Mouse (Mus musculus): Measurements from ENCODE around the gene Tnni3. TPM values are rescaled to one million over a fixed set of nuclear protein-coding genes. Genes with fewer than 3 reads are reported as not detected.

Tnni3 gene
- total and polyA plus RNA-seq, 2 experiments from 2014 or later: 1.2 to 3.6 TPM

DNA sequence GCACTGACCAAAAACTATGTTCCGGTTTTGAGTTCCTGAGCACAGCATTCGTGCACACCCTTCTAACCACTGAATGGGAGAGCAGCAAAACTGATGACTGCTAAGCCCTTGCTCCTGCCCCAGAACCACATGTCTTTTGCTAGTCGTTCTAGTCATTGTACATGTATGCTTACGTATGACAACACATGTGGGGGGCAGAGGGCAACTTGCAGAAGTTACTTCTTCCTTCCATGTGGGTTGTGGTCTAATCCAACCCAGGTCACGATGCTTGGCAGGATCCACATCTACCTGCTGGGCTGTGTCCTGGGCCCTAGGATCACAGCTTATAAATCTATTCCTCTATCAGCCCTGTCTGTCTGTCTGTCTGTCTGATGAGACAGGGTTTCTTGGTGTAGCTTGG is 20.2 kb downstream of the Tnni3 start:
- H3K27ac ChIP-seq (ENCODE audit: low read depth, low read length): no peak overlapping the region
- no peak for DNase-seq
- no peak overlapping the region for H3K4me2 ChIP-seq (ENCODE audit: low read depth)
- 84% methylated on average over 5 of the region's 5 CpGs for WGBS
- H3K36me3 ChIP-seq (ENCODE audit: insufficient read depth): no peaks in the 10 kb centered on the region
- no peak overlapping the region for H3K9ac ChIP-seq
- H3K4me1 ChIP-seq (ENCODE audit: insufficient read depth): peaks cover 12% of the 10 kb centered on the region; the same call in 1 of the 2 replicates
- no peaks in the 10 kb centered on the region for H3K9me3 ChIP-seq (ENCODE audit: low read length)
- no peak for TF ChIP-seq CTCF (IDR thresholded peaks at IDR 0.05; ENCODE audit: low read depth)
- no peak for ATAC-seq
- H3K27me3 ChIP-seq (ENCODE audit: insufficient read depth, low read length): no peaks in the 10 kb centered on the region
- H3K4me3 ChIP-seq (ENCODE audit: low read depth, low read length): no peak overlapping the region

DNA sequence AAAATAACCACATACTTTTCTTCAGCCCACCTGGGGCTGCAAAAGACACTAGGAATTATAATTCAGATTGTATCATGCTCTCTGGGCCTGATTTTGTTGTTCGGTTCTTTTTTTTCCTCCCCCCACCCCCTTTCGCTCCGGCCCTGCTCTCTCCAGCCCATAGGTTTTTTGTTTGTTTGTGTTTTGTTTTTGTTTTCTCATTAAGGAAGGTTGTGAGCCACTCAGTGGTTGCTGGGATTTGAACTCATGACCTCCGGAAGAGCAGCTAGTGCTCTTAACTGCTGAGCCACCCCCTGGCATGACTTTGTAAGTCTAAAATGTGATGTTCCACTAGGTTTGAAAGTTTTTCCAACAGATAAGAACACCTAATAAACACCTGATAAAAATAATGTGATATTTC is 20.9 kb downstream of the Tnni3 start:
- TF ChIP-seq CTCF (IDR thresholded peaks at IDR 0.05; ENCODE audit: low read depth): no peak
- Histone ChIP-seq H3K4me3 (ENCODE audit: low read depth, low read length) (no peak overlapping the region), H3K27ac (ENCODE audit: low read depth, low read length) (no peak overlapping the region), H3K27me3 (ENCODE audit: insufficient read depth, low read length) (no peaks in the 10 kb centered on the region), H3K4me1 (ENCODE audit: insufficient read depth) (peaks cover 19% of the 10 kb centered on the region; the same call in 1 of the 2 replicates), H3K4me2 (ENCODE audit: low read depth) (no peak overlapping the region), H3K36me3 (ENCODE audit: insufficient read depth) (no peaks in the 10 kb centered on the region), H3K9ac (no peak overlapping the region), H3K9me3 (ENCODE audit: low read length) (no peaks in the 10 kb centered on the region)
- 78% methylated on average over 4 of the region's 4 CpGs for WGBS
- DNase-seq: no peak
- ATAC-seq: no peak

DNA sequence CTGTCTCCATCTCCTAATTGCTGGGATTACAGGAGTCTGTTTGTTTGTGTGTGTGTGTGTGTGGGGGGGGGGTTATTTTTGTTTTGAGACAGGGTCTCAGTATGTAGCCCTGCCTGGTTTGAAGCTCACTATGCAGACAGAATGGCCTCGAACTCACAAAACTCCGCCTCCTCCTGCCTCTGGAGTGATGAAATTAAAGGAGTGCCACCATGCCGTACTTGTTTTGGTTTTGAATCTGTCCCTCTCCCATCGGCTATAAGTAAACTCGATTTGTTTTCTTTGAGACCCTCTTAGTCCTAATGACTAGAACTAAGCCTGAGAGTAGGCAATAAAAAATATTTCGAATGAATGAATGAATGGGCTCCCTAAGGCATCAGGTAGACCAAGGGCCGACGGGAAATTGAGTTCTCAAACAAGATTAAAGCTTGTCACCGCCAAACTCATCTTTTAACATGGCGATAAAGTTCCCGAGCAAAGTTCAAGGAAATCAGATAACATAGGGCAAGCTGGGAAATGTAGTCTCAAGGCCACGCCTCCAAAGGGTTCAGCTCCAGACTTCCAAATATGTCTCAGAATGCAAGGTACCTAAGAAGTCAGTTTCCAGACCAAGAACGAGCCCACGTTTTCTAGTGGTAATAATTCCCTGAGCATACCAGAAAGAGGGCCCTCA is 21.5 kb downstream of the Tnni3 start:
- no peak for TF ChIP-seq CTCF (IDR thresholded peaks at IDR 0.05; ENCODE audit: low read depth)
- ATAC-seq: peak; percentile 23; the same call in 1 of the 2 replicates
- Histone ChIP-seq H3K4me1 (ENCODE audit: insufficient read depth) (peaks cover 19% of the 10 kb centered on the region; the same call in 1 of the 2 replicates), H3K27me3 (ENCODE audit: insufficient read depth, low read length) (no peaks in the 10 kb centered on the region), H3K27ac (ENCODE audit: low read depth, low read length) (no peak overlapping the region), H3K9ac (peak overlapping the region; percentile 85; the same call in 1 of the 2 replicates), H3K4me3 (ENCODE audit: low read depth, low read length) (peak overlapping the region; percentile 83), H3K9me3 (ENCODE audit: low read length) (no peaks in the 10 kb centered on the region), H3K36me3 (ENCODE audit: insufficient read depth) (no peaks in the 10 kb centered on the region), H3K4me2 (ENCODE audit: low read depth) (peak overlapping the region; percentile 69)
- peak; percentile 69 for DNase-seq
- 9% methylated on average over 14 of the region's 14 CpGs for WGBS

DNA sequence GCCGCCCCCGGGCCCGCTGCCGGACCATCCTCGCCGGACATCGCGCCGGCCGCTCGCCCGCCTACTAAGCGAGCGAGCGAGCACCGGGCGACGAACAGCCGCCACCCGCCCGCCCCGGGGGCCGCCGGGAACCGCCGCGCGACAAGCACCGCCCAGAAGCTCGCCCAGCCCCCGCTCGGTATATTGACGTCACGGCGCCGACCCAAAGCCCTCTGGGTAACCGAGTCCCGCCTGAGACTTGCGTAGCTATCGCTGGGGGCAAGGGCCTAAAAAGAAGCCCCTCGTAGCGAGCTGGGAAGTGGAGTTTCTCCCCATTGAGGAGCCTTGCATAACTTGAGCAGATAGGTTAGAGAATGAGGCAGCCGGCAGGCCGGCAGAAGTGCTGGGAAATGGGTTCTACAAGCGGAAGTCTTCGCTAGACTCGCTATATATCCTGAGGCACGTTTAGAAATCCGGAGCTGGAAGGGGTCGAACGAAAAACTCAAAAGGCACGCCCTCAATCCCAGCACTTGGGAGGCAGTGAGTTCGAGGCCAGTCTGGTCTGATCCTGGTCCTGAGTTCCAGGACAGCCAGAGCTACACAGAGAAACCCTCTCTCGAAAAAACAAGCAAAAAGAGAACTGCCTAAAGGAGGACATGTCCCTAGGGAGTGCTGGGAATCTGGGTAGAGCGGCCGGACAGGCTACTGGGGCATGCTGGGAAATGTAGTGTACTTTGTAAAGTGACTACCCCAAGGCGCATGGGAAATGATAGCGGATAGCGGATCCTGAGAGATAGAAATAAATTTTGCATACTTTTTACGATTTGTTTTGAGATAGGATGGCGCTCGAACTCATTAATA is 22.3 kb downstream of the Tnni3 start, which contains the start of gene Ppp1r12c:
Ppp1r12c (minus strand) TSS at position 123 of the 840 bp plus-strand sequence.
- WGBS: 2% methylated on average over 62 of the region's 62 CpGs
- peaks cover 5% of the 10 kb centered on the region; the same call in 1 of the 2 replicates for H3K36me3 ChIP-seq (ENCODE audit: insufficient read depth)
- H3K9ac ChIP-seq: peak within 1 kb of the TSS; percentile 85
- H3K4me2 ChIP-seq (ENCODE audit: low read depth): peak within 1 kb of the TSS; percentile 69
- peaks cover 19% of the 10 kb centered on the region; the same call in 1 of the 2 replicates for H3K4me1 ChIP-seq (ENCODE audit: insufficient read depth)
- peak within 1 kb of the TSS; percentile 83 for H3K4me3 ChIP-seq (ENCODE audit: low read depth, low read length)
- no peak for TF ChIP-seq CTCF (IDR thresholded peaks at IDR 0.05; ENCODE audit: low read depth)
- no peaks in the 10 kb centered on the region for H3K9me3 ChIP-seq (ENCODE audit: low read length)
- ATAC-seq (peak; percentile 96), DNase-seq (peak; percentile 97)
- H3K27ac ChIP-seq (ENCODE audit: low read depth, low read length): peak within 1 kb of the TSS; percentile 88
- H3K27me3 ChIP-seq (ENCODE audit: insufficient read depth, low read length): no peaks in the 10 kb centered on the region

DNA sequence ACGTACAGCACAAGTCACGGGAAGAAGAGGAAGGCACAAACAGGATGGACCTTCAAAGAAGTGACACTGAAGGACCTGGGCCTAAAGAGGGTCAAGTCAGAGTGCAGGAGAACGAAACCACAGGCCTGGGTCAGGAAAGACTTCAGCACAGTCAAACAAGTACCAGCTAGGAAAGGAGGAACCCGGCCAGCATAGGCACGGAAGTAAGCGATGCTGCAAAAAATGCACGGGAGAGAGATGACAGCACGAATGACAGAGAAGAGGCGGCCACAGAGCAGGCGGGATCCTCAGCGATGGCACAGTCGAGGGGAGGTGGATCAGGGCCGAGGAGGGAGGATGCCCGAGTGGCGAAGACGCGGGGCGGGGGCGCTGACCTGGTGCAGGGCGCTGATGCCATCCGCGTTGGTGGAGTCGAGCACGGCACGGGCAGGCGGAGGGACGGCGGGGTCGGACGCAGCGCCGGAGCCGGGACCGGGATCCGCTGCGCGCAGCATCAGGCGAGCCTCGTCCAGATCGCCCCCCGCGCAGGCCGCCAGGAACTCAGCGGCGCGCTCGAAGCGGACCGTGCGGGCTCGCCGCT is 23.0 kb downstream of the Tnni3 start:
- ATAC-seq (peak; percentile 34), DNase-seq (no peak)
- peaks cover 19% of the 10 kb centered on the region; the same call in 1 of the 2 replicates for H3K4me1 ChIP-seq (ENCODE audit: insufficient read depth)
- peak overlapping the region; percentile 69 for H3K4me2 ChIP-seq (ENCODE audit: low read depth)
- peak overlapping the region; percentile 83 for H3K4me3 ChIP-seq (ENCODE audit: low read depth, low read length)
- WGBS: 3% methylated on average over 44 of the region's 52 CpGs
- no peaks in the 10 kb centered on the region for H3K9me3 ChIP-seq (ENCODE audit: low read length)
- H3K36me3 ChIP-seq (ENCODE audit: insufficient read depth): peaks cover 13% of the 10 kb centered on the region
- TF ChIP-seq CTCF (IDR thresholded peaks at IDR 0.05; ENCODE audit: low read depth): no peak
- no peaks in the 10 kb centered on the region for H3K27me3 ChIP-seq (ENCODE audit: insufficient read depth, low read length)
- peak overlapping the region; percentile 88 for H3K27ac ChIP-seq (ENCODE audit: low read depth, low read length)
- H3K9ac ChIP-seq: peak overlapping the region; percentile 85

DNA sequence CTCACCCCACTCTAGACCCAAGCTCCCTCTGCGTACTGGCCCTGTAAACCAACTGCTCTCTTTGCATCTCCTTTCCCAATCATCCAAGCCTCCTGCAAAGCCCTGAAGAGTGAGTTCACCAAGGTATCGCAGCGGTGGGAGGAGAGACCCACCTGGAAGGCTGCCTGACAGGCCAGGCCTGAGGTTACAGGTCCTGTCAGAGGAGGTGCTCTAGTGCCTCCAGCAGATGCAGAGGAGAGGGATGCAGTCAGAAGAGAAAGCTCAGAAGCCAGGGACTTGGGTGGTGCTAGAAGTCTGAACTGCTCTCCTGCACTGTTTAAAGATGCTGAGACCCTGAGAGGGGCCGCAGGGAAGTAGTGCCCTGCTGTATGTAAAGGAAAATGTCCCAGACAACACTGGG is 25.0 kb downstream of the Tnni3 start:
- Histone ChIP-seq H3K27ac (ENCODE audit: low read depth, low read length) (no peak overlapping the region), H3K4me2 (ENCODE audit: low read depth) (peak overlapping the region; percentile 69; the same call in 1 of the 2 replicates), H3K4me1 (ENCODE audit: insufficient read depth) (peaks cover 19% of the 10 kb centered on the region; the same call in 1 of the 2 replicates), H3K4me3 (ENCODE audit: low read depth, low read length) (no peak overlapping the region), H3K9me3 (ENCODE audit: low read length) (no peaks in the 10 kb centered on the region), H3K36me3 (ENCODE audit: insufficient read depth) (peaks cover 22% of the 10 kb centered on the region), H3K27me3 (ENCODE audit: insufficient read depth, low read length) (no peaks in the 10 kb centered on the region), H3K9ac (no peak overlapping the region; the same call in 1 of the 2 replicates)
- ATAC-seq: no peak
- 89% methylated on average over 4 of the region's 4 CpGs for WGBS
- TF ChIP-seq CTCF (IDR thresholded peaks at IDR 0.05; ENCODE audit: low read depth): no peak
- DNase-seq: no peak

Measured in forebrain, postnatal 0 days (tissue).